Mouse (Mus musculus) ES-Bruce4 (cell line): ENCODE data around the gene Morc3.

Source experiments
- CTCF ChIP-seq: IDR thresholded peaks from one replicate; pipeline ENCODE4 v1.8.1; 2011; ENCODE audit warnings: low read depth, low read length
- POLR2A ChIP-seq: IDR thresholded peaks from one replicate; pipeline ENCODE4 v1.8.1; 2011; ENCODE audit warnings: low read length; ENCODE audit not compliant: insufficient read depth

DNA sequence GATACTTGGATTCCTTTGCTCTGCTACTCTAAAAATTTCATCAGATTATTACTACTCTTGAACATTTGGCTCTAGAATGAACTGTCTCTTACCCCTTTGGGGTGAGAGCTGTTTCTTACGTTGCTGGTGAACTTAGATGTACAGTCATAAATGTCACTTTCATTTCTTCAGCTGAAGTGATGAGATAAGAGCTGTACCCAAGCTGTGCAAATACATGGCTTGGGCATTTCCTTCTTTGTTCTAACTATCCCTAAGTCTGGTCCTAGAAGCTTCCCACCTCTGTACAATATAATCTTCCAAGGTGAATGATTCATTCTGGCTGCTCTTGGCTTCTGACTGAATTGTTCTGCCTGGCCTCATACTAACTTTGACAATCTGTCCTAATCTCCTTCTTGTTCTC lies 7.1 kb downstream of the Morc3 start:
- TF ChIP-seq CTCF (no peak), POLR2A (no peak)
